Mouse (Mus musculus) kidney, adult 2 months (tissue): ENCODE data around the gene Zfp94.

Experiments used
- CTCF ChIP-seq: fragments of 200-500 bp; conservative IDR thresholded peaks from 2 replicates; pipeline ENCODE4 v1.5.1; 2011; ENCODE audit warnings: low read depth, mild to moderate bottlenecking, control low read depth, low read length, moderate library complexity, mixed read lengths; ENCODE audit not compliant: insufficient read depth, insufficient read length
- POLR2A ChIP-seq: fragments of 200-500 bp; IDR thresholded peaks from one replicate; pipeline ENCODE4 v1.6.1; 2011; ENCODE audit warnings: low read depth, low read length, control low read depth

- 0 out of 2 replicates have a peak, but pooled peaks have one; percentile 16 for TF ChIP-seq CTCF
- TF ChIP-seq POLR2A, result no peak
These were observed 46.8 kb upstream of the Zfp94 start for GRCm38 (mm10) chr7:24363228-24363627.
